Mouse (Mus musculus) duodenum, adult 2 months (tissue): Measurements from ENCODE around the gene Olfr156. TPM values are rescaled to one million over a fixed set of nuclear protein-coding genes. Genes with fewer than 3 reads are reported as not detected.

Source experiments
- polyA plus RNA-seq: library from polyadenylated mRNA; depleted of rRNA; stranded (reverse); fragments of >200 nt; gene quantifications from 2 replicates; pipeline ENCODE4 v1.2.3, GENCODE M21; 2012; ENCODE audit warnings: low replicate concordance; rRNA removed

Gene Olfr156
- not detected in 2 replicates for polyA plus RNA-seq

GRCm38 (mm10) chr4:43823845-43824337, at the start of gene Olfr156:
TSS of gene Olfr156 (minus strand) at chr4:43823895.

GRCm38 (mm10) chr4:43851265-43851664, 27.6 kb upstream of the Olfr156 start, which contains the start of gene Olfr155:
TSS of gene Olfr155 (plus strand) at chr4:43851565.

GRCm38 (mm10) chr4:43840101-43840500, 16.4 kb upstream of the Olfr156 start, which contains the start of gene Olfr157:
TSS of gene Olfr157 (minus strand) at chr4:43840201.

GRCm38 (mm10) chr4:43770909-43771308, 52.8 kb downstream of the Olfr156 start, which contains the start of gene Olfr159:
TSS of gene Olfr159 (minus strand) at chr4:43771009.

Other genes with a start within 250 kb of the Olfr156 start
- gene Rgp1, start 245.2 kb downstream of the Olfr156 start, polyA plus RNA-seq, result 27.0 and 43.1 TPM in 2 replicates
- 6.5 and 8.3 TPM in 2 replicates for gene Gba2, start 245.0 kb downstream of the Olfr156 start, polyA plus RNA-seq
- 0.26 TPM in 1 of 2 replicates, not detected in the other for gene Msmp, start 239.4 kb downstream of the Olfr156 start, polyA plus RNA-seq
- gene Npr2, start 192.0 kb downstream of the Olfr156 start, polyA plus RNA-seq, result 4.7 and 10.2 TPM in 2 replicates
- gene Spag8, start 170.3 kb downstream of the Olfr156 start, polyA plus RNA-seq, result 0.52 and 0.68 TPM in 2 replicates
- gene Hint2, start 167.4 kb downstream of the Olfr156 start, polyA plus RNA-seq, result 62.8 and 89.1 TPM in 2 replicates
- 4.5 and 6.5 TPM in 2 replicates for gene Tmem8b, start 154.9 kb downstream of the Olfr156 start, polyA plus RNA-seq
- not detected in 2 replicates for gene Fam221b, start 154.8 kb downstream of the Olfr156 start, polyA plus RNA-seq
- not detected in 2 replicates for gene Olfr70, start 123.1 kb downstream of the Olfr156 start, polyA plus RNA-seq
- gene Olfr71, start 113.6 kb downstream of the Olfr156 start, polyA plus RNA-seq, result not detected in 2 replicates
- gene Hrct1, start 96.7 kb downstream of the Olfr156 start, polyA plus RNA-seq, result 2.7 and 2.8 TPM in 2 replicates
- gene Spaar, start 93.9 kb downstream of the Olfr156 start, polyA plus RNA-seq, result 0.65 and 0.94 TPM in 2 replicates
- gene Olfr159, start 52.9 kb downstream of the Olfr156 start, polyA plus RNA-seq, result not detected in 2 replicates
- gene Olfr157, start 16.3 kb upstream of the Olfr156 start, polyA plus RNA-seq, result not detected in 2 replicates
- not detected in 2 replicates for gene Olfr155, start 27.7 kb upstream of the Olfr156 start, polyA plus RNA-seq
- gene Reck, start 51.6 kb upstream of the Olfr156 start, polyA plus RNA-seq, result 1.3 and 3.3 TPM in 2 replicates
- 5.0 and 8.8 TPM in 2 replicates for gene Glipr2, start 133.5 kb upstream of the Olfr156 start, polyA plus RNA-seq
- 0.20 TPM in 1 of 2 replicates, not detected in the other for gene Ccin, start 159.6 kb upstream of the Olfr156 start, polyA plus RNA-seq
- 140 and 283 TPM in 2 replicates for gene Clta, start 180.6 kb upstream of the Olfr156 start, polyA plus RNA-seq